In the genomic region with DNA sequence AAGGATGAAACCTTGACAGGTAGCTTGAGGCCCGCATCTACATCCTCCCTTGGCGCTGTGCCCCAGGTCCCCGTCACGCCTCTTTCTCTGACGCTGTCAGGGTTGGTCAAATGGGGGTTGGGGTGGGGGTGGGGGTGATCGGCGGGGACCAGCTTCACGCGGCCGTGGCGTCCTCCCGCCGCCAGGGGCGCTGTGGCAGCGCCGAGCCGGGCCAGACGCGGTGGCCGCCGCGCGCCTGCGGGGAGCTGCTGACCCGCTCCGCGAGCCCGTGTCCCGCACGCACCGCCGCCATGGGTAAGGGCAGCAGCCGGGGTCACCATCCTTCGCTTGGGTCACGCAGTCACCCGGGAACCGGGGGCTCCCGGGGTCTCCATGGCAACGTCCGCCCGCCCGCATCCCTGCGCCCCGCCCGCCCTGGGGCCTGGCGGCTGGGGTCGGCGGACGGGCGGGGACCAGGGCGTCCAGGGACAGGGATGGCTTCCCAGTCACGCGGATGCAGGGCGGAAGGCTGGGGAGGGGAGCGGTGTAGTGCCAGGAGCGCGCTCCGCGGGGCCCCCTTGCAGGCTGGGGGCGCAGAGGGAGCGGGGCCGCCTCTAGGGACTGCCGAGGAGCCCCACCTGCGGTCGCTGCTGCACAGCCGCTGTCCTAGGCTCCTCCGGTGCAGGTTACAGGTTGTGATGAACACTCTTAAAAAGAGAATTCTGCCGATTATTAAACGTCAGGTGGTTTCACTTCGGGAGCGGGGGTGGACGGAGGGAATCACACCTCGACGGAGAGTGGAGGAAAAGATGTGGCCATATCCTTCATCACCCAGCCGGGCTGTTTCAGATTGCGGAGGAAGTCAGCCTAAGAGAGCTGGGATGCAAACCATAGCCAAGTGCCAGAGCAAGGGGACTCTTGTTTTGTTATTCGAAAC, we compare ENCODE assay signal across 8 mouse cellular contexts. TPM values are rescaled to one million over a fixed set of nuclear protein-coding genes. Genes with fewer than 3 reads are reported as not detected.
A peak's percentile ranks its signal among the peaks of the same experiment; 100 is the strongest.
DNase-seq lines count a peak whose midpoint lies in the region; ATAC-seq and TF ChIP-seq lines count a peak whose summit lies in the region.

Gene Rufy2 (plus strand): TSS at position 185 of the 916 bp plus-strand sequence.

- peak within 1 kb of the TSS; percentile 97 for H3K27ac ChIP-seq in embryonic facial prominence, embryonic 10.5 days (replicated peaks)
- H3K27ac ChIP-seq in intestine, postnatal 0 days (ENCODE audit: low read depth, low read length), result peak within 1 kb of the TSS; percentile 30; the same call in 1 of the 2 replicates
- H3K27ac ChIP-seq in midbrain, embryonic 11.5 days (ENCODE audit: low read depth, low read length), result peak within 1 kb of the TSS; percentile 75

- peak within 1 kb of the TSS; percentile 60 for H3K9ac ChIP-seq in intestine, postnatal 0 days (ENCODE audit: low read depth, low read length)
- H3K9ac ChIP-seq in midbrain, embryonic 11.5 days (ENCODE audit: low read length), result peak within 1 kb of the TSS; percentile 94

- intact Hi-C loops in left cerebral cortex, postnatal 4 days (cut with DNase I), result no loop called here

- ATAC-seq in granulocyte monocyte progenitor cell, adult 5-6 weeks (replicated peaks; ENCODE audit: poor library complexity, severe bottlenecking), result peak; percentile 76
- ATAC-seq in intestine, postnatal 0 days, result peak; percentile 86
- ATAC-seq in midbrain, embryonic 11.5 days (ENCODE audit: low FRiP score), result peak; percentile 95

- H3K4me3 ChIP-seq in embryonic facial prominence, embryonic 10.5 days, result peak within 1 kb of the TSS; percentile 82
- peak within 1 kb of the TSS; percentile 70 for H3K4me3 ChIP-seq in intestine, postnatal 0 days (ENCODE audit: low read depth, low read length)
- H3K4me3 ChIP-seq in midbrain, embryonic 11.5 days (ENCODE audit: low read depth, low read length), result peak within 1 kb of the TSS; percentile 92

- H3K9me3 ChIP-seq in embryonic facial prominence, embryonic 10.5 days, result no peaks in the 10 kb centered on the region
- no peaks in the 10 kb centered on the region for H3K9me3 ChIP-seq in intestine, postnatal 0 days (ENCODE audit: control insufficient read depth)
- H3K9me3 ChIP-seq in midbrain, embryonic 11.5 days (ENCODE audit: control insufficient read depth, low read length), result no peaks in the 10 kb centered on the region

- peaks cover 12% of the 10 kb centered on the region for H3K4me1 ChIP-seq in embryonic facial prominence, embryonic 10.5 days
- H3K4me1 ChIP-seq in intestine, postnatal 0 days (replicated peaks; ENCODE audit: control insufficient read depth, insufficient read depth, low read length), result no peaks in the 10 kb centered on the region
- H3K4me1 ChIP-seq in midbrain, embryonic 11.5 days (ENCODE audit: control insufficient read depth, insufficient read depth, low read length), result peaks cover 8% of the 10 kb centered on the region

- peak; percentile 93 for DNase-seq in adrenal gland, postnatal 14 days
- peak; percentile 91 for DNase-seq in embryonic facial prominence, embryonic 10.5 days (ENCODE audit: low spot score)
- DNase-seq in left cerebral cortex, postnatal 4 days, result peak; percentile 95
- DNase-seq in midbrain, embryonic 11.5 days (ENCODE audit: low spot score, missing footprints), result peak; percentile 99
- DNase-seq in right cerebral cortex, postnatal 4 days, result peak; percentile 96
- DNase-seq in yolk sac, embryonic 10.5 days (ENCODE audit: low spot score), result peak; percentile 81

- H3K36me3 ChIP-seq in embryonic facial prominence, embryonic 10.5 days (replicated peaks), result peaks cover 43% of the 10 kb centered on the region
- peaks cover under 1% of the 10 kb centered on the region; the same call in 1 of the 2 replicates for H3K36me3 ChIP-seq in intestine, postnatal 0 days (ENCODE audit: control insufficient read depth, insufficient read depth)
- H3K36me3 ChIP-seq in midbrain, embryonic 11.5 days (ENCODE audit: control insufficient read depth, insufficient read depth, low read length), result peaks cover 3% of the 10 kb centered on the region; the same call in 1 of the 2 replicates

- WGBS in embryonic facial prominence, embryonic 10.5 days, result under 1% methylated on average over 77 of the region's 77 CpGs
- WGBS in intestine, postnatal 0 days, result under 1% methylated on average over 74 of the region's 77 CpGs
- under 1% methylated on average over 77 of the region's 77 CpGs for WGBS in midbrain, embryonic 11.5 days

- TF ChIP-seq CTCF in intestine, postnatal 0 days (IDR thresholded peaks at IDR 0.05; ENCODE audit: low read depth), result peak; percentile 73

- H3K27me3 ChIP-seq in embryonic facial prominence, embryonic 10.5 days (replicated peaks; ENCODE audit: low read depth, poor library complexity, severe bottlenecking), result no peaks in the 10 kb centered on the region
- H3K27me3 ChIP-seq in intestine, postnatal 0 days (replicated peaks; ENCODE audit: control insufficient read depth, insufficient read depth, low read length), result no peaks in the 10 kb centered on the region
- no peaks in the 10 kb centered on the region for H3K27me3 ChIP-seq in midbrain, embryonic 11.5 days (ENCODE audit: control insufficient read depth, insufficient read depth, low read length)

- peak within 1 kb of the TSS; percentile 67 for H3K4me2 ChIP-seq in intestine, postnatal 0 days (replicated peaks; ENCODE audit: low read depth)
- peak within 1 kb of the TSS; percentile 71 for H3K4me2 ChIP-seq in midbrain, embryonic 11.5 days

RNA-seq across cellular contexts. Expression of gene Rufy2, which starts in this region (rescaled TPM):
- 14.8 and 20.9 TPM in 2 replicates for total RNA-seq in adrenal gland, postnatal 14 days (2021)
- 25.0 and 25.4 TPM in 2 replicates for polyA plus RNA-seq in embryonic facial prominence, embryonic 10.5 days (2016; fragmentation: Nextera tagmentation; extraction: Ambion mirVana)
- total RNA-seq in granulocyte monocyte progenitor cell, adult 5-6 weeks (2014; fragmentation: Nextera tagmentation), result 4.0 and 9.5 TPM in 2 replicates
- 5.6 and 7.3 TPM in 2 replicates for total RNA-seq in granulocyte monocyte progenitor cell, adult 5-6 weeks (2017)
- 13.9 and 18.8 TPM in 2 replicates for polyA plus RNA-seq in intestine, postnatal 0 days (2015; fragmentation: Nextera tagmentation; extraction: Ambion mirVana)
- 10 to 100 TPM; 87.8 to 96.1 TPM for total RNA-seq in left cerebral cortex, postnatal 4 days (2021)
- polyA plus RNA-seq in midbrain, embryonic 11.5 days (2014; fragmentation: Nextera tagmentation; extraction: Ambion mirVana), result 21.0 and 23.2 TPM in 2 replicates

Comparison
In these comparisons a context has a peak if more than half of its experiments do, and no peak if none do; other contexts are left out.
1. Peak in every context shown above with its lines: DNase-seq, ATAC-seq, H3K4me3 ChIP-seq and H3K27ac ChIP-seq.
2. H3K27ac ChIP-seq: peak in every context shown above with its lines; median percentile 97 in embryonic facial prominence, embryonic 10.5 days; 75 in midbrain, embryonic 11.5 days; 30 in intestine, postnatal 0 days.